Mouse (Mus musculus): ENCODE data around the gene Ankrd2.

GRCm38 (mm10) chr19:42089103-42089747 is 53.4 kb downstream of the Ankrd2 start:
- no peak for TF ChIP-seq CTCF (IDR thresholded peaks at IDR 0.05; ENCODE audit: low read depth)
- TF ChIP-seq EP300 (IDR thresholded peaks at IDR 0.05; ENCODE audit: low read depth) = no peak; the same call in 1 of the 2 replicates

Data from heart, postnatal 0 days (tissue).